Mouse (Mus musculus): ENCODE measurements around the gene Pigx.
A peak's percentile ranks its signal among the peaks of the same experiment; 100 is the strongest.
"Not testable (repeated sequence)": the region's sequence is repeated elsewhere in the genome, so short reads cannot be mapped to it uniquely, and the experiment has no call there.

Pigx gene

DNA sequence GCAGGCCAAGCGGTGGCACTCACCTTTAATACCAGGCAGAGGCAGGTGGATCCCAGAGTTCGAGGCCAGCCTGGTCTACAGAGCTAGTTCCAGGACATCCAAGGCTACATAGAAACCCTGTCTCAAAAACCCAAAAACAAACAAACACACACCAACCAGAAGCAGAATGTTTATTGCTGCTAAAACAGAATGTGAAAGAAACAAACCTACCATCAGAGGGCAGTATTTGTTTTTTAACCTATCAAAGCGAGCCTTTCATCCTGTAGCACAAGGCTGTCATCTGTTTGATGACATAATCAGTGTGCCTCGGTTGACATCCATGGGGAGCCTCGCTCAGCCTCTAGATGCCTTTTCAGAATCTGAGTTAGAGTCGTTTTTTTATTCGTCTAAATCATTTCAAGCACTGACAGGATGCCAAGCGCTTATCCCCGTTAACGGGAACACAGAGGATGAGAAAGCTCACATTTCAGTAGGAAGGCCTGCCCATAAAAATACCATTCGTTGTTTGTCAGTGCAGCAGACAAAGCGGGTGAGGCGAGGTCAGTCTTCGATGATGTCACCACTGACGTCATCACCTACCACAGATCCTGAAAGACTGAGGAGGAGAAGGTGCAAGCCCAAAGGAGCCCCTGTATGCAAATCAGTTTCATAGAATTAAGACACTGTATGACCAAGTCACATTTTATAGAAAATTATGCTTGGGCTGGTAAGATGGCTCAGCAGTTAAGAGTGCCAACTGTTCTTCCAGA is 11.6 kb upstream of the Pigx start:
- no peak for DNase-seq (ENCODE audit: extremely low spot score, low spot score)

DNA sequence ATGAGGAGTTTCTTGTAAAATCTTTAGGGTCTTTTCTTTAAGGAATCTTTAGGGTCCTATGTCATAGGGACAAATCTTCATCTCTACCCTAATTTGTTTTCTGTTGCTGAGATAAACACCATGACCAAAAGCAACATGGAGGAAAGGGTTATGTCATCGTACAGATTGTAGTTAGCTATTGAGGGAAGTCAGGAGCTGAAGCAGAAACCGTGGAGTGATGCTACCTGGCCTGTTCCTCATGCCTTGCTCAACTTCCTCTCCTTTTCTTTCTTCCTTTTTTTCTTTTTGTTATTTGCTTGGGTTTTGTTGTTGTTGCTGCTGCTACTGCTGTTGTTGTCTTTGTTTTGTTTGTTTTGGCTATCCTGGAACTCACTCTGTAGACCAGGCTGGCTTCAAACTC is 9.0 kb upstream of the Pigx start:
- DNase-seq (ENCODE audit: extremely low spot score, low spot score) = no peak

DNA sequence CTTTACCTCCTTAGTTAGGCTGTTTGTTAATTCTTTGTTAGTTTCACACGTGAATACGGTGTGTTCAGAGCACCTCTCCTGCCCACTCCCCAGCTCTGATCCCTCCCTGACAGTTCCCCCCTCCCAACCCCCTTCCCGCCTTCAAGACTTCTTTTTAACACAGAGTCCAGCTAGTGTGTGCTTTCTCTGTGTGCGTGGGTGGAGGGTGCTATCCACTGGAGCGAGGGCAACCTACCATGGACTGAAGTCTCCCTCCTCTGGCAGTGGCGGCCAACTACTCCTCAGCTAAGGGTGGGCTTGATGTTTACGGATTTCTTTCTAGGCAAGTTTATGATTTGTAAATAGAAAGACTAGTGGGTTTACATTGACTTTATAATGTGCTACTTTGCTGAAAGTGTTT is 8.6 kb upstream of the Pigx start:
- DNase-seq (ENCODE audit: extremely low spot score, low spot score) = no peak

DNA sequence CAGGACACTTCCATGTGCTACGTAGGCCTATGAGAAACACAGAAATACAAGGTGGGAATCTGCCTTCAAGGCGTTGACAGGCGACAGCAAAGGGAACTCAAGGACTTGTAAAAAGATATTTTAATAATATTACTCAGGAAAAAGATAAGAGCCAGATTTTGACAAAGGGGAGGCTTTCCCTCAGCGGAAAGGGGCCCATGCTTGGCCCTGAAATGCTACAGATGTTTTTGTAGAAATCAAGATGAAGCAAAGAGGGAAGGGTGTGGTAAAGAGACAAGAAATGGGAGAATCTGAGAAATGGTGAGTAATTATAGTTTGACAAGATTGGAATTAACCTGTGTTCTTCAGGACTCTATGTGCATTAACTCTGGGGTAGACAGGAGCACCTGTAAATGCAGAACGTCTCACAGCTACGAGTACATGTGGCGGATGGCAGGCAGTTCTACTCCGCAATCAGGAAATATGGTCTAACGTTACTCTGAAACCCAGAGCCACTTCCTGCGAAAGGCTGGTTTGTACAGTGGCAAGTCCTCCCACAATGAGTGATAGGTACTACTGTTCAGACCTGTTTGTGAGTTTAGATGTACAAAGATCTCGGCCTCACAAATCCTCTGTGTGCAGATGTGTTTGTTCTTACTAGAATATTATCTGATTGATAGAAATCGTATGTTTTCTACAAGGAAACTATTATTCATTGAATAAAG is 8.0 kb upstream of the Pigx start:
- no peak for DNase-seq (ENCODE audit: extremely low spot score, low spot score)

DNA sequence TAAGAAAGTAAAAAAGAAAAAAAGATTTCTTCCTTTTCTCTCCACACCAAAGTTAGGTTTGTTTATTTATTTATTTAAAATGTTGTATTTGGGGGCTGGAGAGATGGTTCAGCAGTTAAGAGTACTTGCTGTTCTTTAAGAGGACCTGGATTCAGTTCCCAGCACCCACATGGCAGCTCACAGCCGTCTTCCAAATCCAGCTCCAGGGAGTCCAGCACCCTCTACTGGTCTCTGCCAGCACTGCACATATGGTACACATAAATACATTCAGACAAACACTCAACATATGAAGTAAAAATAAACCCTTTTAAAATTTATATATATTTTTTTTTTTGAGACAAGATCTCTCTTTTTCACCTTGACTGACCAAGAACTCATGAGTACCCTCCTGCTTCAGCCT is 6.2 kb upstream of the Pigx start:
- DNase-seq (ENCODE audit: extremely low spot score, low spot score) = no peak

DNA sequence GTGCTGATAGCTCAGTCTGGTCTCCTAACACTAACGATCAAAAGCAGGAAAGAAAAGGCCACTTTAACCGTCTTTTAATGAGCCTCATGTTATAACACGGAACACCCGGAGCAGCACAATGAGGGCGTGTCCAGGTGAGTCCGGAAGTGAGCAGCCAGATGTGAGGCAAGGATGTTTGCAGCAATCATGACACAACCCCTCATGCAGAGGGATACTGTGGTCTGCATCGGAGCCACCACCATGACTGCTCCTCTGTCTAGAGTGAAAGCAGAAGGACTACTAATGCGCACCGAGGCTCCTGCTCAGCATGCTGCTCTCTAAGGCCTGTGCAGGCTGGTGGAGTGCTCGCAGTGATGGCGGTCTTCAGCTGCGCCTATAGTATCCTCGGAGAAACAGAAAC is 2.8 kb upstream of the Pigx start:
- DNase-seq (ENCODE audit: extremely low spot score, low spot score) = no peak

DNA sequence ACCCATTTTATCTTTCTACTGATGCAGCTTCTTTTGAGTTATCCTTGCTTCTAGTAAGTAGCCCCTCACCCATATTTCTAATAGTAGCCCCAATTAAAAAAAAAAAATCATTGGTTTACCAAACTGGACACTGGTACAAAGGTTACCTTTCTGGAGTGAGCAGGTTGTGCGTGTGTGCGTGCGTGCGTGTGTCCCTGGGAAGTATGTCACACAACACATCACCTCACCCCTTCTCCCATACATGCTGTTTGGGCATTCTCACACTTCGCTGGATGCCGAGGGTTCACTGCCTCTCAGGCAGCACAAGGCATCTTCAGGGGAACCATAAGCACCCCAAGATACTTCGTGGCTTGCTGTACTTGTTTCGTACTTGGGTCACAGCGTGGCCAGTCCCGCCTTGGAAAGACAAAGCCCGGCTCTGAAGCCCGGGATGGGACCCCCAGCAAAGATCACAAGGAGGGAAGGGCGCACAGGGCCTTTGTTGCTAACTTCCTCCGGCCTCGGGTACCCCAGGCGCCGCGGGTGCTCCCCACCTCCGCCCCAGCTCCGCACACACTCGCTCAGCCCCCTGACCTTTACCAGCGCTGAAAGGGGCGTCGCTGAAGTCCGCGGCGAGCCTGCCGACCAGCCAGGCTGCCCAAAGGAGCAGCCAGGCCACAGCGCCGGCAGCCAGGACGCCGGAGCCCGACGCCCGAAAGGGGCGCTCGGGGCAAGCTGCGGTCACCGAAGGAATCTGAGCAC is 473 bp downstream of the Pigx start:
- no peak for DNase-seq (ENCODE audit: extremely low spot score, low spot score)

DNA sequence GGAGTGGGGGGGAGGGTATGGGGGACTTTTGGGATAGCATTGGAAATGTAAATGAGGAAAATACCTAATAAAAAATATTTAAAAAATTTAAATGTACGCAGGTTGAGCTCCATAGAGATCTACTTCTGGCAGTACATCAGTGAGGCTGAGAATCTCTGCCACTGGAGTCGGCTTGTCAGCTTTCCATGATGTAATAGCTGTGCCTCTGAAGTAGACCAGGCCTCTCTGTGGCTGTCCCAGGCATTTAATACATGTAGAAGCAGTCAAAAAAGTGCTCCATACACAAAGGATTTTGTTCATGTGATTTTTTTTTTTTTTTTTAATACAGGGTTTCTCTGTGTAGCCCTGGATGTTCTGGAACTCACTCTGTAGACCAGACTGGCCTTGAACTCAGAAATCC is 1.8 kb downstream of the Pigx start:
- not testable (repeated sequence) for DNase-seq (ENCODE audit: extremely low spot score, low spot score)

DNA sequence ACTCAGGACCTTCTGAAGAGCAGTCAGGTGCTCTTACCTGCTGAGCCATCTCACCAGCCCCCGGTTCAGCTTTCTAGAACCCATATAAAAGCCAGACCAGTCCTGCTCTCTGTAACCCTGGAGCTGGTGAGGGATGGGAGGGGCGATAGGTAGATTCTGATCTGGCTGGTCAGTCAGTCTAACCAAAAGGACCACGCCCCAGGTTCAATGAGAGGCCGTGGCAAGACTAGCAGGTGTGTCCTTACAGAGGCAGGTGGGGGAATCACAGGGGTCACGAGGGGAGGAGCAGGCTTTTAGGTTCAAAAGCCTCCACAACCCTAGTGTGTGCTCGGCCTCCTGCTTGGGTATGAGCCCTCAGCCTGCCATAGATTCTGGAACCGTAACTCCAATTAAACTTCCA is 8.1 kb downstream of the Pigx start:
- DNase-seq (ENCODE audit: extremely low spot score, low spot score) = no peak

DNA sequence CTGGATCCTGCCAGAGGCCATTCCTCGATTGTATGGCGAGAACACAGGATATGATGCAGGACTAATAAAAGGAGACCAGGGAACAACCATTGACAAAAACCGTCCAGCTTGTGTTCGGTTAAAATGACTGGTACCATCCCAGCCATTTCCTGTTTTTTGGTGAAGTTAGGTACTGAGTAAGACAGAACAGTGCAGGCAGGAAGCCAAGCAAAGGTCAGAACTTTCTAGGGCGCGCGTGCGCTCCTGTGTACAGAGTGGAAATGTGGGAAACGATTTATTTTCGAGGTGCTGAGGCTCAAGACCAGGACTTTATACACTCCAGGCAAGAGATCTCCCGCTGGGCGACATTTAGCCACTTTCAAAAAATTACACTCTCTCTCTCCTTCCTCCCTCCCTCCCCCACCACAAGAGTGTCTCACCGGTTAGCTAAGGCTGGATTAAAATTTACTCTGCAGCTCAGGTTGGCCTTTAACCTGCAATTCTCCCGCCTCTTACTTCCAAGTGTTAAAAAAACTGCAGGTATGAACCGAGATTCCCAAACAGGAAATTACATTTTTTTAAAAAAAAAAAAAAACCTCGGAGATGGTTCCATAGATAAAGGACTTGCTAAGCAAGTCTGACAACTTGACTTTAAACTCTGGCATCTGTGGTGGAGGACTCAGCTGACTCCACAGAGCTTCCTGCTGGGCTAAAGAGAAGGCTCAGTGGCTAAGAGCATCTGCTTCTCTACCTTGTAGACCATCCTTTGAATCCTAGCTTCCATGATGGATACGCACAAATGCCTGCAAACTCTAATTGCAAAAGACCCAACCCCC is 11.7 kb downstream of the Pigx start:
- DNase-seq (ENCODE audit: extremely low spot score, low spot score) = no peak

DNA sequence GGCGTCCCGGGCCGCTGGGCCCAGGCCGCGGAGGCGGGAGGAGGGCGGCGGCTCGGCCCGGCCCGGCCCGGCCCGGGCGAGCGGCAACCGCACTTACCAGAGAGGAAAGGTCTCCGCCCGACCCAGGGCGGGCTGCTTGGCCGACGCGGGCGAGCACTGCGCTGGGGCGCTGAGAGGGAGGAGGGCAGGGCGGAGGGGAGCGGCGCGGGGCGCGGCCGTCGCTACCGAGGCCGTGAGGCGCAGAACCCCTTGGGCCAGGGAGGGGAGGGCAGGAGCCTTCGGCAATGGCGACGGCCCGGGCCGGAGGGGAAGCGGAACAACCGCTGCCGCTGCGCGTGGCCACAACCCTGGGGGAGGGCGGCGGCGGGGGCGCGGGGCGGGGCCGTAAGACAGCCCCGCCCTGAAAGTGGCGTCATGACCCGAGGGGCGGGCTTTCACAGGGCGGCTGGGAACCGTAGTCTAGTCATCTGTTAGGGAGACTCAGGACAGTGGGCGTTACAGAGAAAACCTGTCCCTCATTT is 20.5 kb downstream of the Pigx start, which contains the start of gene Pak2:
Gene Pak2 (minus strand): TSS at position 352 of the 521 bp plus-strand sequence.
- DNase-seq (ENCODE audit: extremely low spot score, low spot score) = peak; percentile 93

DNA sequence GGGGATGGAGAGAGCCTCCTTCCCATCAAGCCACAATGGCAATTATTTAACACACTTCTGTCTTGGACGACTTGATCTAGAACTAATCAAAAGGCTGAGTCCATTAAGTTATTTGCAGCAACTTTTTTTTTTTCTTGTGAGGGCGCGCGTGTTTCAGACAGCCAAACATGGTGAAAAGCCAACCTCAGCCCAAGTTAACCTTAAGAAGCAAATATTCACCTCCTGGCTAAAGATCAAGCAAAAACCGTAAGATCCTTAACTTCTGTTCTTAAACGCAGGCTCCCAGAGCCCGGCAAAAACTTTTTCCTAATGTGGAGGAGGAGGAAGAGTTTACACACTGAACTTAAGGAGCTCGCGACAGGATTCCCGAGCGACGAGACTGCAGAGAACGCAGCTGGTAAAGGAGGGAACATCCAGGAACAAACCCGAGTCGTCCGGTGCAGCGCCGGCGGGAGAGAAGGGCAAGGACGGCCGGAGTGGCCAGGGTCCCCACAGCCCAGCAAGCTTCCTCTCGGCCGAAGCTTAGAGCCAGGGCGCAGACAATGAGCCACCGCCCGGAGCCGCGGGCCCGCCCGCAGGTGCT is 21.0 kb downstream of the Pigx start:
- DNase-seq (ENCODE audit: extremely low spot score, low spot score) = peak; percentile 79

DNA sequence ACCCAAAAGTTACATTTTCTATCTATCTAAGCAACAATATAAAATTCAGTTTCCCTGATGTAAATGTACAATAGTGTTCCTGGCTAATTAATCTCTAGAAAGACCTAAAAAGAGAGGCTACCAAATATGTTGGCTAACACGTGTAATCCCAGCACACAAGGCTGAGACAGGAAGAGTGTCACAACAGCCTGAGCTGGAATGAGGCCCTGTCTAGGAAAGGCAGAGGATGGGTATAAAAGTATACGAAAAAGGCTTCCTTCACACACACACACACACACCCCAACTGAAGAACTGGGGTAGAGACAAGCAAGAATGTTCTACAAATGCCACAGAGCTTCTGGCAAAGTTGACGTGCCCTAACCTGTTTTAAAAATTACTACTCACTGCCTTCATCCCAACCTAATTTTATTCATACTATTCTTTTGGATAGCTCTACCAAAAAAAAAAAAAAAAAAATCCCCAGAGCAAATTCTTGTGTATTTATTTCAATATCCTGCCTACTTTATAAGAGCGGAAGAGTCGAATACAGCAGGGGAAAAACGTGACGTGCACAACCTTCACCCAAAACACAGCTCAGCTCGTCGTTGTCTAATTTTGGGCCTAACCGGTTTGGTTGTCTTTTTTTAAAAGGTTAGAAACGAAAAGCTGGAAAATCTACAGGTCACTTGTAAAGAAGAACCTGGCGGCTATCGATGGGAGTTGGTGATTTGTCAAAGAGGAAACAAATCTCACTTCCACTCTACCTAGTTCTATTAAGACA is 21.7 kb downstream of the Pigx start:
- no peak for DNase-seq (ENCODE audit: extremely low spot score, low spot score)

DNA sequence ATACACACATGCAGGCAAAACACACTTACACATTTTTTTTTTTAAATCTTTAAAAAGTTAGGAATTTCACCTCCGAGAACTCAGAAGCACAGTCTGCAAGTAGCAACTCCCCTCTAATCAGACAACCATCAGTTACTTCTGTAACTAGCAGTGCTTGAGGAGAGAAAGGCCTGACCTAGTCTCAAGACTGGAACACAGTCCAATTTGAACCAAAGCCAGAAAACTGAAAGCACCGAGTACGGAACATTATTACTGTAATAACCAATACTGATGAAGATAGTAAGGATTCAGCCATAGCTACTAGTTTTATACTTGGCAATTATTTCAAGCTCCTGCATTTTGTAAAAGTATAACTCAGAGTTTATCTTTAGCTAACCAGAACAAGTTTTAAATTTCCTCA is 23.1 kb downstream of the Pigx start:
- DNase-seq (ENCODE audit: extremely low spot score, low spot score) = no peak

DNA sequence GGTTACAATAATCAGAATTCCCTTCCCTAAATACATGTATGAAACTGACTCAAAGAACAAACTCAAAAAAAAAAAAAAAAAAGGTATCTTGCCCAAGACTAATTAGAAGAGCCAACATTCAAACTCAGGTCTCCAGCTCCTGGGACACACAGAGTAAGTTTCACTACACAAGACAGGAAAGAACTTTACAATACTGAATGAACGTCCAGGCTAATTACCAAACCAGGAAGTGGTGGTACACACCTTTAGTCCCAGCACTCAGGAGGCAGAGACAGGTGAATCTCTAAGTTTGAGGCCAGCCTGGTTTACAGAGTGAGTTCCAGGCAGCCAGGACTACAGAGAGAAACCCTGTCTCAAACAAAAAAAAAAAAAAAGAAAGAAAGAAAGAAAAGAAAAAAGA is 23.8 kb downstream of the Pigx start:
- no peak for DNase-seq (ENCODE audit: extremely low spot score, low spot score)

DNA sequence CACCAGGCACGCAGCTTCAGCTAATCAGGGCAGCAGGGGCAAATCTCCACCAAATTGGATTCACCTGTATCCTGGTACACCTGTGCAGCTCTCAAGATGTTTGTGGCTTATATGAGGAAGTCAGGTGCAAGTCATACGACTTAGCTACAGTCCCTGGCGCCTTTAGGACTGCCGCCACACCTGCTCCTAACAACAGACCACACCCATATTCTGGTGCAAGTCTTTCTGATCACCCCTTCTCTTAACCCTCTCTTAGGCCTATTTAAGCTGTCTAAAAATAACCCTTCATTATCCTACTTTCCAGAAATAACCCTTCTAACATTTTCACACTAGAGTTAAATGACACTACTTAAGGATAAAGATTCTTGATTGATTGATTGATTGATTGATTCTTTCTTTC is 29.5 kb downstream of the Pigx start:
- not testable (repeated sequence) for DNase-seq (ENCODE audit: extremely low spot score, low spot score)

DNA sequence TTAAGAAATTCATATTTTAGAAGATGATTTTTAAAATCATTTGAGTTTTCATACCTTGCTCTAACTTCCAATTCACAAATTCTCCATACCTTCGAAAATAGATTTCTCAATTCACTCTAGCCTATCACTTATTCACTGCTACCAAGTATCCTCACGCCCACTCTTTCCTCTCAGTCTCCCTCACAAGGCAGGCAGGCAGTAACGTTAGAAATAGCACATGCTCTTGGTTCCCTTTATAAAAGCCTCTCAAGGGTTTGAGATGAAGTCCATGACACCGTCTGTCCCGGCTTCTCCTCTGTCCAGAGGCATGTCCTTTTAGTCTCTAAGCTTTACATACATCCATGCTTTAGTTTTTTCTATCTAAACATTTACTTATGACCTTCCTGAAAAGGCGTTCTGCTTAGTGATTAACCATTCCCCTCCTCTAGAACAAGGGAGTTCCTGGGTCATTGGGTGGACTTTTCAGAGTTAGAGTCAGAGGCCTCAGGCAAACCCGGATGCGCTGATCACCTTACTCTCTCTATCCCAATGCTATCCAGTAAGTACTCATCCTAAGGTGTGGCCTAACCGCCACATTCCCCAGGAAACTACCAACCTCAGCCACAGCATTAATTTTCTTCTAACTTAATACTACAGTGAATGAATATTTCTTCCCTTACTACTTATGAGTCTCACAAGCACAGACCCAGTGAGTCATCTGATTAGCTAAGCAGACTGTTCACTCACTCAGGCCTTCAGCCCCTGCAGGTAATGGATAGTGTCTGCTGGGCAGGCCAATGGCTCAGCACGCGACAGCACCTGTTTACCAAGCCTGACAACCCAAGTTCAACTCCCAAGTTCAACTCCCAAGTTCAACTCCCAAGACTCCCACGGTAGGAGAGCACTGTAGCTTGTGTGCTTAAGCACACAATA is 30.9 kb downstream of the Pigx start:
- DNase-seq (ENCODE audit: extremely low spot score, low spot score) = no peak

DNA sequence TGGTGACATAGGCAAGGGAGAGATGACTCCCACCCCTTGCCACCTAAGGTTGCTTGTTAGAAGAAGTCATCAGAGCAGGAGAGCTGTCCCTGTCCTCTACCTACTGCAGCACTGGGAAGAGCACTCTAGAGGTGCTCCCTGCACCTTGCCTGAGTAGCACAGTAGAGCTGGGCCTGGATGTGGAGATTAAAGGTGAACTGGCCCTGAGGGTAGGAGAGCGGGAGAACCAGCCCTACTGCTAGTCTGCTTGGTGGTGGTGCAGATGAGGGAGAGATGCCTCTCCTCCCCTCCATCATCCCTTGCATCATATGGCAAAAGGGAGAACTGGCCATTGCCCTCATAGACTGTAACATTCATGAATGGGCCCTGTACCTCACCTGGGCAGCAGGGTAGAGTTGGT is 32.6 kb downstream of the Pigx start:
- no peak for DNase-seq (ENCODE audit: extremely low spot score, low spot score)

DNA sequence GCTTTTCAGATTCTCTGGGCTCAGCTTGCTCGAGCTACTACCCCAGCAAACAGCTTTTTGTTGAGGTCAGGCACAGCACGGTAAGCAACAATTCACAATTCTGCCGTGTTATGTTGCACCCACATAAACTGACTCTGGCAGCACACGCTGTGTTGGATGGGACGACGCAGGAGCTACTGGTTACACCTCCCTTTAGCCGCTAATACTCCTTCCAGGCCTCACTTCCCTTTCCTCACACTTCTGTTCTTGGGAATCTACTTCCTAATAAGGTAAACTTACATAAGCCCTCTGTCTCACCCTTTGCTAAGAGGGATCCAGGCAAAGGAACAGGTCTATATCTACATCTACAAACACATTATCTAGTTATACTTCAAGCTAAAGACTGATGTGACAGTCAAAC is 35.6 kb downstream of the Pigx start:
- DNase-seq (ENCODE audit: extremely low spot score, low spot score) = no peak
